ENCODE assay signal across 8 mouse cellular contexts in genomic region chr7:81154960-81155359, GRCm38 (mm10). TPM values are rescaled to one million over a fixed set of nuclear protein-coding genes. Genes with fewer than 3 reads are reported as not detected.
DNase-seq lines count a peak whose midpoint lies in the region; ATAC-seq and TF ChIP-seq lines count a peak whose summit lies in the region.

No protein-coding gene starts in this region.

- WGBS in intestine, embryonic 14.5 days: 5% methylated on average over 3 of the region's 3 CpGs
- WGBS in limb, embryonic 12.5 days: 4% methylated on average over 3 of the region's 3 CpGs
- 1% methylated on average over 3 of the region's 3 CpGs for WGBS in stomach, embryonic 16.5 days

- no peak overlapping the region for H3K9ac ChIP-seq in intestine, embryonic 14.5 days (ENCODE audit: low read length)
- no peak overlapping the region for H3K9ac ChIP-seq in limb, embryonic 12.5 days (replicated peaks)
- 0 out of 2 replicates have a peak overlapping the region, but pooled peaks have one; percentile 36 for H3K9ac ChIP-seq in stomach, embryonic 16.5 days (ENCODE audit: low read length)

- no peaks in the 10 kb centered on the region for H3K4me1 ChIP-seq in intestine, embryonic 14.5 days (replicated peaks; ENCODE audit: control insufficient read depth, insufficient read depth, low read length)
- no peaks in the 10 kb centered on the region for H3K4me1 ChIP-seq in limb, embryonic 12.5 days (replicated peaks)
- no peaks in the 10 kb centered on the region for H3K4me1 ChIP-seq in stomach, embryonic 16.5 days (ENCODE audit: control insufficient read depth, insufficient read depth, low read length)

- no peaks in the 10 kb centered on the region for H3K79me3 ChIP-seq in C2C12 (ENCODE audit: low read depth)

- DNase-seq in R1 (ENCODE audit: low read depth, low spot score): peak; percentile 86
- peak; percentile 49 to 55 for DNase-seq in cerebellum, postnatal 36 days
- peak; percentile 38 to 44 for DNase-seq in gastrocnemius, postnatal 36 days
- peak; percentile 82 for DNase-seq in intestine, embryonic 14.5 days (ENCODE audit: low spot score)
- peak; percentile 13 to 53 for DNase-seq in monocyte, adult 2 months (ENCODE audit: low read depth in 1 of 2, low spot score in 2 of 2)

- no peaks in the 10 kb centered on the region for H3K9me3 ChIP-seq in intestine, embryonic 14.5 days (ENCODE audit: control insufficient read depth, low read length)
- peaks cover 10% of the 10 kb centered on the region; the same call in 1 of the 2 replicates for H3K9me3 ChIP-seq in limb, embryonic 12.5 days
- H3K9me3 ChIP-seq in stomach, embryonic 16.5 days (replicated peaks; ENCODE audit: control insufficient read depth, low read length): peaks cover 4% of the 10 kb centered on the region; the same call in 1 of the 2 replicates

- H3K4me2 ChIP-seq in intestine, embryonic 14.5 days (ENCODE audit: low read length): no peak overlapping the region
- no peak overlapping the region for H3K4me2 ChIP-seq in limb, embryonic 12.5 days
- H3K4me2 ChIP-seq in stomach, embryonic 16.5 days (ENCODE audit: low read depth, low read length): no peak overlapping the region

- H3K4me3 ChIP-seq in C2C12 (ENCODE audit: insufficient read depth, poor library complexity, severe bottlenecking): no peak overlapping the region
- H3K4me3 ChIP-seq in intestine, embryonic 14.5 days (ENCODE audit: low read depth, low read length): no peak overlapping the region
- no peak overlapping the region for H3K4me3 ChIP-seq in limb, embryonic 12.5 days (replicated peaks)
- H3K4me3 ChIP-seq in stomach, embryonic 16.5 days (replicated peaks; ENCODE audit: low read length): no peak overlapping the region

- no peak overlapping the region for H3ac ChIP-seq in C2C12 (ENCODE audit: control insufficient read depth, insufficient read length, low read depth)

- H3K79me2 ChIP-seq in C2C12 (ENCODE audit: control insufficient read depth, insufficient read depth): no peaks in the 10 kb centered on the region

- TF ChIP-seq CTCF in C2C12 (IDR thresholded peaks at IDR 0.05; ENCODE audit: control insufficient read depth, insufficient read depth, insufficient read length): peak; percentile 70

- ATAC-seq in intestine, embryonic 14.5 days (replicated peaks; ENCODE audit: low FRiP score, low TSS enrichment, low read depth): 0 out of 2 replicates have a peak, but pooled peaks have one; percentile 50
- ATAC-seq in limb, embryonic 12.5 days (ENCODE audit: insufficient number of reproducible peaks, insufficient read depth, low FRiP score, low TSS enrichment, low read depth): 0 out of 2 replicates have a peak, but pooled peaks have one; percentile 42
- peak; percentile 77; the same call in 1 of the 2 replicates for ATAC-seq in stomach, embryonic 16.5 days (ENCODE audit: insufficient read depth, low FRiP score)

- intact Hi-C loops in gastrocnemius, postnatal 36 days (cut with DNase I): loop anchor here (5.0 to 10.0 kb wide), 2 partner anchors 273 to 410 kb away; no protein-coding TSS in a partner anchor

- H3K36me3 ChIP-seq in C2C12 (ENCODE audit: control insufficient read depth, insufficient read depth): no peaks in the 10 kb centered on the region
- no peaks in the 10 kb centered on the region for H3K36me3 ChIP-seq in intestine, embryonic 14.5 days (ENCODE audit: control insufficient read depth, insufficient read depth, low read length)
- no peaks in the 10 kb centered on the region for H3K36me3 ChIP-seq in limb, embryonic 12.5 days
- H3K36me3 ChIP-seq in stomach, embryonic 16.5 days (ENCODE audit: control insufficient read depth, insufficient read depth, low read length): no peaks in the 10 kb centered on the region

- H3K27ac ChIP-seq in intestine, embryonic 14.5 days (ENCODE audit: low read depth): no peak overlapping the region
- no peak overlapping the region for H3K27ac ChIP-seq in limb, embryonic 12.5 days
- H3K27ac ChIP-seq in stomach, embryonic 16.5 days (ENCODE audit: low read length): no peak overlapping the region

- peaks cover 13% of the 10 kb centered on the region for H3K27me3 ChIP-seq in C2C12 (ENCODE audit: control insufficient read depth, insufficient read depth, insufficient read length)
- H3K27me3 ChIP-seq in intestine, embryonic 14.5 days (replicated peaks; ENCODE audit: control insufficient read depth, insufficient read depth, low read length): no peaks in the 10 kb centered on the region
- H3K27me3 ChIP-seq in limb, embryonic 12.5 days: no peaks in the 10 kb centered on the region
- H3K27me3 ChIP-seq in stomach, embryonic 16.5 days (ENCODE audit: control insufficient read depth, insufficient read depth, low read length): no peaks in the 10 kb centered on the region

TF ChIP-seq in C2C12, 6 proteins besides CTCF, POLR2A, EP300 and RAD21:
- TF ChIP-seq CEBPB (IDR thresholded peaks at IDR 0.05; ENCODE audit: low read depth) (no peak), FOSL1 (IDR thresholded peaks at IDR 0.05; ENCODE audit: insufficient read depth, low read length, poor library complexity, severe bottlenecking) (no peak), MAX (IDR thresholded peaks at IDR 0.05) (no peak), MYOD1 (IDR thresholded peaks at IDR 0.05; ENCODE audit: control insufficient read depth, insufficient read length, low read depth) (no peak), USF1 (IDR thresholded peaks at IDR 0.05; ENCODE audit: low read depth) (no peak), MYOG (IDR thresholded peaks at IDR 0.05; ENCODE audit: control insufficient read depth, extremely low read depth, insufficient read length) (no peak)

RNA-seq across cellular contexts. Expression of gene Slc28a1, which starts 40.4 kb away (rescaled TPM):
- 0.01 TPM for polyA plus RNA-seq in C2C12 (2012; fragmentation: generic; extraction: Trizol)
- total RNA-seq in gastrocnemius, postnatal 36 days (2021): under 1 TPM; 0.20 to 0.36 TPM
- 0.48 and 1.1 TPM in 2 replicates for polyA plus RNA-seq in intestine, embryonic 14.5 days (2014; fragmentation: Nextera tagmentation; extraction: Ambion mirVana)
- not detected in 2 replicates for polyA plus RNA-seq in limb, embryonic 12.5 days (2016; fragmentation: Nextera tagmentation; extraction: Ambion mirVana)
- polyA plus RNA-seq in stomach, embryonic 16.5 days (2015; fragmentation: Nextera tagmentation; extraction: Ambion mirVana): 0.61 and 0.77 TPM in 2 replicates

RNA-seq across cellular contexts. Expression of gene Pde8a, which starts 58.4 kb away (rescaled TPM):
- polyA plus RNA-seq in C2C12 (2012; fragmentation: generic; extraction: Trizol): 2.1 TPM
- total RNA-seq in gastrocnemius, postnatal 36 days (2021): 1 to 10 TPM; 4.7 to 7.0 TPM
- polyA plus RNA-seq in intestine, embryonic 14.5 days (2014; fragmentation: Nextera tagmentation; extraction: Ambion mirVana): 3.1 and 3.7 TPM in 2 replicates
- polyA plus RNA-seq in limb, embryonic 12.5 days (2016; fragmentation: Nextera tagmentation; extraction: Ambion mirVana): 3.6 and 4.3 TPM in 2 replicates
- polyA plus RNA-seq in stomach, embryonic 16.5 days (2015; fragmentation: Nextera tagmentation; extraction: Ambion mirVana): 2.4 and 3.0 TPM in 2 replicates

Comparison
In these comparisons a context has a peak if more than half of its experiments do, and no peak if none do; other contexts are left out.
1. DNase-seq: peak in every context shown above with its lines; median percentile 86 in R1; 82 in intestine, embryonic 14.5 days; 52 in cerebellum, postnatal 36 days; 41 in gastrocnemius, postnatal 36 days; 33 in monocyte, adult 2 months.